Mouse (Mus musculus) cerebellum, adult 11 months (tissue): ENCODE data around the gene Gm10964.

Experiments
- DNase-seq: peaks from one replicate; pipeline ENCODE4 v3.0.0; 2022

Gene Gm10964

DNA sequence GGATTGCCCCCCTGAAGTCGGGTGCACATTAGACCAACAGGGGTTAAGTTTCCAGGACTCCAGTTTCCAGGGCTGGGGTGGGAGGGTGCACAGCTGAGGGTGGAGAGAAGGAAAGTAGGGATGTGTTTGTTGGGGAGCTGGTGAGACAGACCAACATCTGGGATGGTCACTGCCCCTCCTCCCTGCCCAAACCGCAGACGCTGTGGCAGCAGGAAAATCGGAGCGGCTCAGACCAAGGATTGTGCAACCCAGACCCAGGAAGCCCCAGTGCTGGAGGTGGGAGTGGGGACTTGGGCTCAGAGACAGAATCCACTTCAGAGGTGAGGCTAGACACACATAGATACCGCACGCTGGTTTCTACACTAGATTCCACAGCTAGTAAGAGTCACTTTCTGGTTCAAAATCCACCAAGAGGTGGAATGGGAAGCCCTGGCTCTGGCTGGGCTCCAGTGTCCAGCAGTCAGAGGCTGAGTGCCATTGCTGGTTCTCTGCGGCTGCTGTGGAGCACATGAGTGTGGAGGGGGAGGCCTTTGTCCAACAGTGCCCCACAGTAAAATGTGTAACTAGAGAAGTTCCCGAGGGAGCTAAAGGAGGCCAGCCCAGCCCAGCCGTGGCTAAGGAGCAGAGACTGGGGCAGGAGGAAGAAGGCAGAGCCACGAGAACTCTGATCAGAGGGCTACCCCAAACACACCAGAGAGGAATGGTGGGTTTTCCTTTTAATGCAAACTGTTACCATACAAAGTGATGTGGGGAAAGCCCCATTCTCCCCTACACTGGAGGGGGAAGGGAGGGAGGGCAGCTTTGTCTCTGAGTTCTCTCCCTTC is 4.3 kb upstream of the Gm10964 start:
- DNase-seq, result no peak

- no peak for DNase-seq
Measured at GRCm38 (mm10) chr3:103735776-103736600, 3.2 kb upstream of the Gm10964 start.

DNA sequence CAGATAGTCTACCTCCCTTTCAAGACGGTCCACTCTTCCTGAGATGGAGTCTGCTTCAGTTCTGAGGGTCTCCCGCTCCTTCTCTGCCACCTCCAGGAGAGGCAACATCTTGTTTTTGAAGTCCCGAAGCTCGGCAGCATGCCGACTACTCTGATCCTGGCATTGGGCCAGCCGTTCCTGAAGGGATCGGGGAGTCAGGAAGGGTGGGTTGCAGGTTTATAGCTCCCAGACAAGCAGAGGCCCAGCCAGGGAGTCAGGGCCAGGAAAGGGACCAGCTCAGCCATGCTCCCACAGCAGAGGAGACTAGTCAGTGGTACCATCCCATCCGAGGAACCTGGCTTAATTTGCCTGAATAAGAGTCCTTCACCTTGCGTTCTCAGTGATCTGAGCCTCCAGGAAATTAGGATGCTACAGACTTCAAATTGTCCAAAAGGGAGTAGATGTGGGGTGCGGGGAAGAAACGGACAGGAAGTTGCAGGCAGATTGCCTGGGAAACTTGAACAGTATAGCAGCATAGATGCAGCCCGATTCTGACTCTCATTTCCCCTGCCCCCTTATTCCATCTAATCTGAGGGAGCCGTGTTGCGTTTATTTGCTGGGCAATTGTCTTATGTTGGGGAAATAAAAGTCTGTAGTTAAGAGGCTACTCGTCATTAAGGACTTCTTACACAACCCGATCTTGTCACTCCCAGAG is 2.0 kb upstream of the Gm10964 start:
- peak; percentile 27 for DNase-seq

DNA sequence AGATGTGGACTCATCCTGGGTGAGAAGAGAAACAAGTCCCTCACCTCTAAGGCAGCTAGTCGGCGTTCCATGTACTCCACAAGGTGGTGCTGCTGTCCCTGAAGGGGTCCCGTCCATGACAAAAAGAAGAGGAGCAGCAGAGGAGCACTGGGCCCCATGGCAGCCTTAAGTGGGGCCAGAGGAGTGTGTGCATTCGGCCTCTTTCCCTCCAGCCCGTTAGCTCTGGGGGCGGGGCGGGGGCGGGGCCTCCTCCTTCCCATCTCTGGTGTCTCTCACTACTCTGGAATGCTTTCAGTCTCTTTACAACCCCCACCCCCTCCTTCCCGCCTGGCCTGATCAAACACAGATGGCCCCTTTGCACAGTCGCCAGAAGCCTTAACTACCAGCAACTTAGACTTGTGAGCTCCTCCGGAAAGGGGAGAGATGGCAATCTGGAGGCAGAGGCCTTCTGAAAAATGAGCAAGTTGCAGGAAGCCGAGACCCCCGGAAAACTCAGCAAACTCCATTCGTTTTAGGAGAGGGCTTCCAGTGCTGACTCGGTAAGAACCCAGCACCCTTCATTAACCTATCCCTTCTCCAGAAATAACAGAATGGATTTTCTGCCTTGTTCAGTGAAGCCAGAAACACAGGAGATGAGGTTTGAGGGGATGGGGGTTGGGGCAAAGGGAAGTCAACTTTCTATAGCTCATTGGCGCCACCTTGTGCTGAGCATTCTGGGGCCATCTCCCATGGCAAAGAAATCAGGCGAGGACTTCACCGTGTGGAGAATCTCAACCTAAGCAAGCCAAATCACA is 1.2 kb upstream of the Gm10964 start, which contains the start of gene Olfml3:
Olfml3 (minus strand) TSS at position 224 of the 794 bp plus-strand sequence.
- DNase-seq, result peak; percentile 81

- DNase-seq, result no peak
Measured at GRCm38 (mm10) chr3:103740342-103740741, 1.2 kb downstream of the Gm10964 start.

DNA sequence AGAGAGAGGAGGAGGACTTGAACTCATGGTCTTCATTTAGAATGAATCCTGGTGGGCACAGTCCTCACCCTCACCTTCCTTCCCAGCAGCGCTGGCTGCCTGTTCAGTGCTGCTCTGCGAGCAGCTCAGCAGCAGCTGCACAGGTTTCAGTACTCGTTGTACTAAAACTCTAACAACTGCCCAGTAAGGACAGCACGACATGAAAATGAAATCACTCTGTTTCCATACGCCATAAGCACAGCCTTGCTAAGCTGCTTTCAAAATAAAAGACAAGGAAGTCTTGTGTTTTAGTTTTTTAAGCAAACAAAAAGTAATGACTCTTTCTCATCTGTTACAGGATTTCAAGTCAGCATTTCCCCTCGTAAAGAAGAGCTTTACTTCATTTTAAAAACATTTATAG is 4.0 kb downstream of the Gm10964 start:
- no peak for DNase-seq

DNA sequence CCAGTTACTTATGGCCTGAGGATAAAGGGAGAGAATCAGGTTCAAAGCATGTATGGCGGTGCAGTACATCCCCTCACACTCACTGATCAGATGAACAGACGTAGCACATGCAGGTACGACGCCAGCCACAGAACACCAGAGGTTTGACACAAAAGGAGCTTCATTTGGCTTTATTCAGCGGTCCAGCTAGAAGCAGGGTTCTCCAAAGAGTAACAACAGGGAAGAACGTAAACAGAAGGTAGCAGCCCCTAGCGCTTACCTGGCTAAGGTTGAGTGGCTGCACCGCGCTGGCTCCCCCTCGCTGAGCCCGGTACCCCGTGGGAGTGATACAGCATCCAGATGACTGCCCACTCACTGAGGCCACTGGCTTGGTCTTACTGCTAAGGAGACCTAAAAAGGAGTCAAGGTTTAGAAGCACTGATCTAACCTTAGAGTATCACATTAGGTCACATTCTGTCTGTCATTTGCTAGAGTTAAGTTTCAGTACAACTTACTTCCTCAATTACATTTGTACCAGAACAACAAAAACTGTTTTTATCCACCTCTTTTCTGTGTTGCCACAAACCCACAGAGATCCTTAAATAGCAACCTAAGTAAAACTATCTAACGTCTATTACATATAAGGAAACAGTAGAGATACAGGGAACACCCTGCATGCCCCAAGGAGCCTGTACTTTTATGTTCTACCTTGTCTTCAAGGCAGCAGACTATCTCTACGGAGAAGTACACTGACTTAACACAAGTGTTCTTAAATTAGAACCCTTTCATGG is 6.0 kb downstream of the Gm10964 start:
- DNase-seq, result no peak

DNA sequence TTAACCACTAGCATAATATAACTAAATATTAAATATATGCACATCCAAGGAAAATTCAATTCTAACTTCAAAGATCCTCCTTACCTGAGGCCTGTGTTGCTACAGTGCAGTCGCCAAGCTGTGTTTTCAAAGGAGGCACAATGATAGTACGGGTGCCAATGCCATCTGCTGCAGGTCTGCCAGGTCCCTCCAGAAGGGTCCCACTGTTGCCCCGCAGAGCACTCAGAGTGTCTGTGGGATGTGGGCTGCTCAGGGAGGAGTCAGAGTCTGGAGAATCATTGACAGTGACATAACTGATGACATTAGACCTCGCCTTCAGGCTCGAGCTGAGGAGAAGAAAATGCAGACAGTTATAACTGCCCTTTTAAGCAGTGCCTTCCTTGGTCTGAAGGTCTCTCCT is 7.5 kb downstream of the Gm10964 start:
- DNase-seq, result no peak

DNA sequence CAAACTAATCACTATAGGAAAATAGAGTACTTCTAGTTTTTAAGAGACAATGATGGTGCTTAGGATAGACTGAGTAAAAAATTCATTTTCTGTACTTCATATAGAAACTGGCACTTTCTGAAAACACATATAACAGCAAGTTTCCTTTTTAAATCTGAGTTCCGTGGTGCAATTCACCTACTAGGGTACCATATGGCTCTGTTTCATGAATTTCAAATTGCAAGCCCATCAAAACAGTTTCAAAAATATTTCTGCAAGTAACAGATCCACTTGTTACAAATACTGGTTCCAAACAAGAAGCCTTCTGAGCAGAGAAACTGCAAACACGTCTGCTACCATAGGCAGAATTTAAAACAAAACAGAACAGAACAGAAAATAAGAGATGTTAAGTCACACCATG is 12.4 kb downstream of the Gm10964 start:
- no peak for DNase-seq

GRCm38 (mm10) chr3:103755351-103755750 is 16.2 kb downstream of the Gm10964 start:
- DNase-seq, result no peak

DNA sequence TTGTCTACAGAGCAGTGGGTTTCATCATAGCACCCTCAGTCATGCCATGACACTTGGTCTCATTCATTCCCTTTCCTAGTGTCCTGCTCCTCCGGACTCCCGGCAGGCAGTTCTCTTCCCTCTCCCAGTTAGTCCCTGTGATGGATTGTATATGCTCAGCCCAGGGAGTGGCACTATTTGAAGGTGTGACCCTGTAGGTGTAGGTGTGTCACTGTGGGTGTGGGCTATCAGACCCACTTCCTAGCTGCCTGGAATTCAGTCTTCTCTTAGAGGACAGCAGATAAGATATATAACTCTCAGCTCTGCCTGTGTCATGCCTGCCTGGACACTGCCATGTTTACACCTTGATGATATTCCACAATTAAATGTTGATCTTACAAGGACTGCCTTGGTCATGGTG is 17.8 kb downstream of the Gm10964 start:
- no peak for DNase-seq

GRCm38 (mm10) chr3:103758456-103758855 is 19.3 kb downstream of the Gm10964 start:
- DNase-seq, result no peak

- DNase-seq, result no peak
Measured at GRCm38 (mm10) chr3:103759261-103759970, 20.2 kb downstream of the Gm10964 start.

DNA sequence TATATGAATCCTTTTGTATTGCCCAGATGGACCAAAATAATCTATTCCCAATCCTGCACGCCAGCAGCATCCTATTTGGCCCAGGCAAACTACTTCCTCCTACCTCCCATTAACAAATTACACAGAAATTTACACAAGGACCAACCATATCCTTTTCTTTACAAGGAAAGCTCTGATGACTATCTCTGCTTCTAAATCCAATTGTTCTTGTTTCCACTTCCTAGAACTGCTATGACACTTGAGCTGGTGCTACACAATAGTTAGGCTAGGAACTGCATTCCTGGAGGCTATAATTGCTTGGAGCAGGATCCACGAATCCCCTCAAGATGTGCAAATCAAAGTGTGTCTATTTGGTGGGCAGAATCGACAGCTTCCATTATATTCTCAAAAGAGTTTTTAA is 27.6 kb downstream of the Gm10964 start:
- DNase-seq, result no peak

DNA sequence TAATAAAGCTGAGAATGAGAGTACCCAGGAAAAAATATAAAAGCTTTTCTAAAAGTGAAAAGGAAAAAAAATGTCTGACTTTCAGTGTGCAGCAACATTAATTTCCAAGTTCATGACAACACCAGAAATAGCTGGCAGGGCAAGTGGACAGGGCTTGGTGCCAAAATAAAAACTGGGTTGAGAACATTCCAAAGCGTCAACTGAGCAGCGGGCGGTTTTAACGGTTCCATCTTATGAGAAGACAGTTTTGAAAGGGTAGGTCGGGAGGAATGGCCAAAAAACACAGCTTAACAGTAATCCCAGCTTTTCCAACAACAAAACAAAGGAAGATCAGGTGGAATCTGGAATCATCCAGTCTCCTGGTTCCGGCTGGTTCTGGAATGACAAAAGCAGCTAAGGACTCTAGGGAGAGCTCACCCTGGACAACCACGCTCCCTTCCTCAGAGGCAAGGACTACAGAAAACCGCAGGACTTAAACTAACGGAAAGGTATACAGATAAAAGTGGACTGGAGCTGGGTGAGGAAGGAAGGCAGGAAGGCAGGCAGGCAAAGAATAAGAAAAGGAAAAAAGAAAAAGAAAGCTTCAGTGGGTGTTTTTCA is 32.5 kb downstream of the Gm10964 start:
- peak; percentile 82 for DNase-seq

GRCm38 (mm10) chr3:103772846-103773245 is 33.7 kb downstream of the Gm10964 start:
- DNase-seq, result no peak

- no peak for DNase-seq
Measured at GRCm38 (mm10) chr3:103773508-103773907, 34.3 kb downstream of the Gm10964 start.

DNA sequence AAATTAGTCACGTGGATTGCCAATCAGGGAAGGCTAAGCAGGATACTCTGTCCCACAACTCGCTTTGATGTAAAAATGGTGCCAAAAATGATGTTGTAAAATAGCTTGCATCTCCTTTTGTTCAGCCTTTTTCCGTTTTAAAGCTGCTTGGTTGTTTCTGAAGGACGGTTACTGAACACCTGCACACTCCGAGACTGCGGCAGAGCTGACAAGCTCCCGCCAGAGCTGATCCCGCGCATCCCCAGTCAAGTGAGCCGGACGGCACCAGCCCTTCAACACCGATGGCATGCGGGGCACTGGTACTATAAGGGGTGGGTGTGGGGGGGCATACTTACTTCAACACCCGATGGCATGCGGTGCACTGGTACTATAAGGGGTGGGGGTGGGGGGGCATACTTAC is 34.8 kb downstream of the Gm10964 start:
- no peak for DNase-seq

DNA sequence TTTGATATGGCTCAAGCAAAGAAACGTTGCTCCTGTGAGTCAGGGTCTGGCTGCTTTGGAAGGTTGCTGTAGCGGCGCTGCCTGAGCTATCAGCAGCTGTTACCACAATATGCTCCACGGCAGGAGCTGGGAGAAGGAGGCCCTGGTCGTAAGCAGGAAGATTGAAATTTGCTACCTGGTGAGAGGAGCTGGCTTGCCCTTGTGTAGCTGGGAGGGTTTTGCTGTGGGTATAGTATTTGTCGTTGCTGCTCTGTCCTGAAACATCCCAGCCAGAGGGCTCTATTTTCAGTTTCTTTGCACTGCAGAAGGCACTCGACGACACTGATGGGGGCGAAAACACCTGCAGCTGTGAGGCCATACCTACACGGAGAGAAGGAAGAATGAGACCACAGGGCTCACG is 38.8 kb downstream of the Gm10964 start:
- DNase-seq, result peak; percentile 69

DNA sequence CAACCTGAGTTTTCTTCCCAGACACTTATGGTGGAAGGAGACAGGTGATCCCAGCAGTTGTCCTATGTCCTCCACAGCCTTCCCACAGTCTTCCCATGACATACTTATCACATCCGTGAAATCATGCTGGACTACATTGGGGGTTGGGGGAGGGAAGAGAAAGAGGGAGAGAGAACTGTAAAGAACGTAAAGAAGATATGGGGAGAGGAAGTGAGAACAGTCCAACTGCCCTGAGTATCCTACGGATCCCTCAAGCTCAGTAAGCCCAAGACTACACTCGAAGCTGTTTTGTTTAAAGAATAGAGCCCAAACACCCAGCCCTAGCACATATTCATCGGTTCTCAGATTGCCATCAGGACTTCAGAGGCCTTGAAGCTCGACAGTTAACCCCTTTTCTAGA is 39.5 kb downstream of the Gm10964 start:
- DNase-seq, result no peak

DNA sequence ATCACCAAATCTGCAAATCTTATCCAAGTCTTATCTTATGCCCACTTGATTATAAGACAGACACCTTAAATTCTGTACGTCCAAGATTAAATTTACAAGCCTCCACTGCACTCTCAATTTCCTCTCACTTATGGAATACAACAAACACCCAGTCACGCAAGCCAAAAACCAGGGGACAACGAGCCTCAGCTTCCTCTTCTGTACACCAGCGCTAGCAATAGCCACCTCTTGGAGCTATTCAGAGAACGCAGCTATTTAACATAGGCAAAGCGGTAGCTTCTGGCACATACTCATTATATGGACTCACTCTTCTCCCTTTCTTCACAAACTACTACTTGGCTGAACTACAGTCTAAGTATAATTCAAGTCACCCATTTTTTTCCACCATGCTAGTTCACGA is 40.0 kb downstream of the Gm10964 start:
- DNase-seq, result no peak
